Mouse (Mus musculus): ENCODE measurements around the gene Gm28047. TPM values are rescaled to one million over a fixed set of nuclear protein-coding genes. Genes with fewer than 3 reads are reported as not detected.

Gene Gm28047
- total and polyA plus RNA-seq, 3 experiments, result 0.36 to 1.3 TPM; not detected in 1

DNA sequence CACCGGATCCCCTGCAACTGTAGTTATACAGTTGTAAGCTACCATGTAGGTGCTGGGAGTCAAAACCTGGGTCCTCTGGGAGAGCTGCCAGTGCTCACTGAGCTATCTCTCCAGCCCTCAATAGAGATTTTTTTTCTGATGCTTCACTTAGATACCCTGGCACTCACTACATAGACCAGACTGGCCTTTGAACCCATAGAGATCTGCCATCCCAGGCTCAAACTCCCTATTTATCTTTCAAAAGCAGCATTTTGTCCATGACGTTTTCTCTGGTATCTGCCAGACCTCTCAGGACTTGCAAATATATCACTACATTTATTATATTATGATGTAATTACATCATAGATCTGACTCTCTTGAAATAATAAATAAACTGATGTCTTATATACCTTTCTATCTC lies 46.5 kb downstream of the Gm28047 start:
- WGBS, result 93% methylated on average over 2 of the region's 2 CpGs
- DNase-seq, result no peak
- TF ChIP-seq EP300 (IDR thresholded peaks at IDR 0.05; ENCODE audit: insufficient read depth, low read depth, low read length), result no peak
- Histone ChIP-seq H3K79me2 (replicated peaks; ENCODE audit: control insufficient read depth, insufficient read depth, low read length) (peaks cover 7% of the 10 kb centered on the region), H3K4me1 (ENCODE audit: control insufficient read depth, insufficient read depth, low read length) (no peaks in the 10 kb centered on the region), H3K9ac (ENCODE audit: low read depth, low read length) (no peak overlapping the region), H3K27me3 (ENCODE audit: control insufficient read depth, insufficient read depth, low read length) (no peaks in the 10 kb centered on the region), H3K4me3 (no peak overlapping the region), H3K36me3 (ENCODE audit: control insufficient read depth, insufficient read depth, low read length) (no peaks in the 10 kb centered on the region; the same call in 1 of the 2 replicates), H3K27ac (no peak overlapping the region)
- intact Hi-C loops (cut with DNase I), result no loop called here

DNA sequence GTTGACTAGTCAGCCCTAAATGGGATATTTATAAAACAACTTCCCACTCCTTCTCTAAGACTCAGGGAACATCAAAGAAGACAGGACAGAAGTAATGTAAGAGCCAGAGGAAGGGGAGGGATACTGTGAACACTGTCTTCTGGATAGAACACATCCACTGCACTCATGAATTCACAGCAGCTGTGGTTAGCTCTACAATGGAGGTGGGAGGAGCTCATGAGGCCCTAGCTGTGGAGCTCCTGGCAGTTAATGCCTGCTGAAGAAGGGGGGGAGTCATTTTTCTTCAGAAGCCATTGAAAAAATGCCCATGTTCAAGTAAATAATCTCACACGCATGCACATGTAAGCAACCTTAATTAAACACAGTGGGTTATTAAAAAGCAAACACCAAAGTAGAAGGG lies 47.9 kb downstream of the Gm28047 start:
- peaks cover 1% of the 10 kb centered on the region for H3K4me1 ChIP-seq (ENCODE audit: control insufficient read depth, insufficient read depth, low read length)
- no peaks in the 10 kb centered on the region; the same call in 1 of the 2 replicates for H3K36me3 ChIP-seq (ENCODE audit: control insufficient read depth, insufficient read depth, low read length)
- H3K27me3 ChIP-seq (ENCODE audit: control insufficient read depth, insufficient read depth, low read length), result no peaks in the 10 kb centered on the region
- no peak for DNase-seq
- TF ChIP-seq CTCF (IDR thresholded peaks at IDR 0.05) (no peak), EP300 (IDR thresholded peaks at IDR 0.05; ENCODE audit: insufficient read depth, low read depth, low read length) (no peak), POLR2A (IDR thresholded peaks at IDR 0.05; ENCODE audit: insufficient read depth, low read depth, low read length) (no peak)
- peaks cover 7% of the 10 kb centered on the region for H3K79me2 ChIP-seq (replicated peaks; ENCODE audit: control insufficient read depth, insufficient read depth, low read length)
- no peak overlapping the region for H3K9ac ChIP-seq (ENCODE audit: low read depth, low read length)
- H3K27ac ChIP-seq, result no peak overlapping the region
- no peak overlapping the region for H3K4me3 ChIP-seq
- 98% methylated on average over 1 of the region's 1 CpGs for WGBS
- intact Hi-C loops (cut with DNase I), result no loop called here

DNA sequence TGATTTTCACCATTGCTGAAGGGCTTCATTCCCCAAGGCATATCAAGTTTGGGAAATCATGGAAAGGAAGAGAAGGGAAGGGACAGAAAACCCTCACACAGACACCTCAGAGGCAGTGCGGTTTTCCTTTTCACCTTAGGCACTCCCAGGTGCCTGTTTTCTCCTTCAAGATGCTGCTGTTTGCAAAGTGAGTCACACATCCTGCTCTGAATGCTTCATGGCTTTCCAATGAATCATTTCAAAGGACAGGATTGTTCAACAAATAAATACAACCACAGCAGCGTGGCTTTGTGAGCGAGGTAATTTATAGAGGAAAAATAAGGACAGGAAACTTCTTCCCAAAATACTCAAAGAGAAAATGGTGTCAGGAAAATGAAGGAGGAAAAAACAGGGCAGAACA lies 52.8 kb downstream of the Gm28047 start:
- WGBS, result 54% methylated on average over 3 of the region's 3 CpGs
- no peak overlapping the region for H3K27ac ChIP-seq

DNA sequence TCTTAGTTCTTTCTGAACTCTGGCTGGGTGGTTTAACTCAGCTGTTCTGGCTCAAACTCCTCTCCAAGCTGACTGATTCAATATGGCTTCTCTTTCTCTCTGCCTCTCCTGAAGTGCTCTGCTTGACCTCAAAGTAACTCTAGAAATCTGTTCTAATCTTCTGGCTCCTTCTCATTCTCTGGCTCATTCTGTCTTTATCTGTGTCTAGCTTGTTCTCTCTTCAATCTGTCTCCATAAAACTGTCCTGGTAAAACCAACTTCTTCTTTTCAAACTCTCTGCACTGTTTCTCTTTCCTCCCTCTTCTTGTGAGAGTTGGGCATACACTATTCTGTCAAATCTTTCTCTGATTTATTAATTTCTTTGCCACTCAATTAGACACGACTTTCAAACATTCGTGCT lies 57.0 kb downstream of the Gm28047 start:
- Histone ChIP-seq H3K36me3 (ENCODE audit: control insufficient read depth, insufficient read depth, low read length) (peaks cover 2% of the 10 kb centered on the region; the same call in 1 of the 2 replicates), H3K4me3 (no peak overlapping the region), H3K4me1 (ENCODE audit: control insufficient read depth, insufficient read depth, low read length) (peaks cover 1% of the 10 kb centered on the region), H3K9ac (ENCODE audit: low read depth, low read length) (no peak overlapping the region), H3K27ac (no peak overlapping the region), H3K79me2 (replicated peaks; ENCODE audit: control insufficient read depth, insufficient read depth, low read length) (peaks cover 2% of the 10 kb centered on the region), H3K27me3 (ENCODE audit: control insufficient read depth, insufficient read depth, low read length) (no peaks in the 10 kb centered on the region)
- WGBS, result 86% methylated on average over 2 of the region's 2 CpGs
- TF ChIP-seq EP300 (IDR thresholded peaks at IDR 0.05; ENCODE audit: insufficient read depth, low read depth, low read length), result no peak
- no peak for TF ChIP-seq CTCF (IDR thresholded peaks at IDR 0.05)
- intact Hi-C loops (cut with DNase I), result no loop called here
- no peak for DNase-seq

More for the DNA sequence above, 52.8 kb downstream of the Gm28047 start:
- H3K4me3 ChIP-seq, result no peak overlapping the region
- peaks cover 2% of the 10 kb centered on the region for H3K79me2 ChIP-seq (replicated peaks; ENCODE audit: control insufficient read depth, insufficient read depth, low read length)
- no peaks in the 10 kb centered on the region for H3K36me3 ChIP-seq (ENCODE audit: control insufficient read depth, insufficient read depth, low read length)
- peaks cover 1% of the 10 kb centered on the region for H3K4me1 ChIP-seq (ENCODE audit: control insufficient read depth, insufficient read depth, low read length)
- DNase-seq, result no peak
- intact Hi-C loops (cut with DNase I), result no loop called here
- TF ChIP-seq EP300 (IDR thresholded peaks at IDR 0.05; ENCODE audit: insufficient read depth, low read depth, low read length) (no peak), POLR2A (IDR thresholded peaks at IDR 0.05; ENCODE audit: insufficient read depth, low read depth, low read length) (no peak), CTCF (IDR thresholded peaks at IDR 0.05) (no peak)
- no peak overlapping the region for H3K9ac ChIP-seq (ENCODE audit: low read depth, low read length)
- no peaks in the 10 kb centered on the region for H3K27me3 ChIP-seq (ENCODE audit: control insufficient read depth, insufficient read depth, low read length)

DNA sequence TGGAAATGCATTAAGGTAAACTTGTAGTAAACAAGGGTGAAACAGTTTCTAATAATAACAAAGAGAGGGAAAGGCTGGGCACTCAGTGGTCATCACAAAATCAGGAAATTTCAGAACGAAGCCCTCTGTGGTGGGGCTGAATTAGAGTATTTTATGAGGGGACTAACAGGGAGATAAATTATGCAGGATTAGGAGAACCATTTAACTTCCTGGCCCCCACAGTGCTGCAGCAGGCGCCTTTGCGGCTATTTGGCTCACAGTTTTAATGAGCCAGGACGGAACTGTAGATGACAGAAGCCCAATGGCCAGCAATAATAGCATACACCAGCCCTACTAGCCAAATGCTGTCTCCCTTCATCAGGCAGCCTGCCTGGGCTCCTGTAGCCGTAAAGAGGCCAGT lies 61.2 kb downstream of the Gm28047 start:
- Histone ChIP-seq H3K79me2 (replicated peaks; ENCODE audit: control insufficient read depth, insufficient read depth, low read length) (peaks cover 6% of the 10 kb centered on the region), H3K27ac (no peak overlapping the region), H3K4me3 (no peak overlapping the region), H3K27me3 (ENCODE audit: control insufficient read depth, insufficient read depth, low read length) (no peaks in the 10 kb centered on the region), H3K9ac (ENCODE audit: low read depth, low read length) (no peak overlapping the region), H3K4me1 (ENCODE audit: control insufficient read depth, insufficient read depth, low read length) (no peaks in the 10 kb centered on the region), H3K36me3 (ENCODE audit: control insufficient read depth, insufficient read depth, low read length) (peaks cover 7% of the 10 kb centered on the region)
- intact Hi-C loops (cut with DNase I), result no loop called here
- WGBS, result 95% methylated on average over 5 of the region's 5 CpGs
- DNase-seq, result no peak
- TF ChIP-seq POLR2A (IDR thresholded peaks at IDR 0.05; ENCODE audit: insufficient read depth, low read depth, low read length) (no peak), EP300 (IDR thresholded peaks at IDR 0.05; ENCODE audit: insufficient read depth, low read depth, low read length) (no peak), CTCF (IDR thresholded peaks at IDR 0.05) (no peak)

DNA sequence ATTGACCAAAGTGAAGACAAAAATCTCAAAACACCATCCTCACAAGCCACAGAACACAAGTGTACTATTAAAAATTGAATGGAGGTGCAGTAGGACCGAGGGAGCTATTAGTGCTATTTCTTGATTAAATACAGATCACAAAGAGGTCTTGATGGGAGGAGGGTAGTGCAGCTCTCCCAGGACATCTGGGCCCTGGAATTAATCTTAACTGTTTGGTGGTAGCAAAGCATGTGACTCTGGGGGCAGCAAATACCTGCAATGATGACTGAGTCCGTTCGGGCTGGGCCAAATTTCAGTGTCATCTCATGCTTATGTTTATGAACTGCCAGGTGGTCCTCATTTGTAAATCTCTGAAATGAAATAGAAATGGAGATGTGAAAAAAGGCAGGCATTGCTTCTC lies 61.8 kb downstream of the Gm28047 start:
- no peak overlapping the region for H3K27ac ChIP-seq
- intact Hi-C loops (cut with DNase I), result no loop called here
- peaks cover 6% of the 10 kb centered on the region for H3K79me2 ChIP-seq (replicated peaks; ENCODE audit: control insufficient read depth, insufficient read depth, low read length)
- DNase-seq, result no peak
- no peaks in the 10 kb centered on the region for H3K4me1 ChIP-seq (ENCODE audit: control insufficient read depth, insufficient read depth, low read length)
- peaks cover 7% of the 10 kb centered on the region for H3K36me3 ChIP-seq (ENCODE audit: control insufficient read depth, insufficient read depth, low read length)
- 81% methylated on average over 3 of the region's 3 CpGs for WGBS
- H3K9ac ChIP-seq (ENCODE audit: low read depth, low read length), result no peak overlapping the region
- H3K4me3 ChIP-seq, result no peak overlapping the region
- TF ChIP-seq EP300 (IDR thresholded peaks at IDR 0.05; ENCODE audit: insufficient read depth, low read depth, low read length) (no peak), CTCF (IDR thresholded peaks at IDR 0.05) (no peak)
- no peaks in the 10 kb centered on the region for H3K27me3 ChIP-seq (ENCODE audit: control insufficient read depth, insufficient read depth, low read length)
